Mouse (Mus musculus) liver, adult 2 months (tissue): ENCODE measurements around the gene Lin28a.

Source experiments
- CTCF ChIP-seq: fragments of 200-500 bp; IDR thresholded peaks from 2 replicates; pipeline ENCODE4 v1.5.1; 2011; ENCODE audit warnings: low read depth, low read length, control low read depth
- POLR2A ChIP-seq: fragments of 200-500 bp; IDR thresholded peaks from 2 replicates; pipeline ENCODE4 v1.6.1; 2011; ENCODE audit warnings: low read length, control low read depth; ENCODE audit not compliant: insufficient read depth; ENCODE audit errors: extremely low read depth

- TF ChIP-seq CTCF (no peak), POLR2A (no peak)
Measured at GRCm38 (mm10) chr4:134009709-134010108, 8.9 kb downstream of the Lin28a start.
